Mouse (Mus musculus) midbrain, postnatal 0 days (tissue): ENCODE data around the gene Sap30l. TPM values are rescaled to one million over a fixed set of nuclear protein-coding genes. Genes with fewer than 3 reads are reported as not detected.

Experiments used
- ATAC-seq: fragments of 200-750 bp; cut with Nextera tagmentation; 2 replicates; pipeline ENCODE4 v1.8.0; 2017; ENCODE audit warnings: moderate number of reproducible peaks, mild to moderate bottlenecking, moderate TSS enrichment, moderate library complexity; ENCODE audit not compliant: low FRiP score
- DNase-seq: peaks from one replicate; pipeline ENCODE4 v3.0.0-alpha.2; 2015; ENCODE audit warnings: low spot score
- H3K27ac ChIP-seq: fragments of 300-500 bp; sonication (generic); 2 replicates; pipeline ENCODE4 v1.5.1; 2014; ENCODE audit warnings: low read depth, mild to moderate bottlenecking, low read length, mixed read lengths
- H3K27me3 ChIP-seq: fragments of 300-500 bp; sonication (generic); 2 replicates; pipeline ENCODE4 v1.6.1; 2014; ENCODE audit warnings: low read length, control low read depth, mixed read lengths; ENCODE audit not compliant: insufficient read depth
- H3K36me3 ChIP-seq: fragments of 300-500 bp; sonication (generic); 2 replicates; pipeline ENCODE4 v1.6.1; 2014; ENCODE audit warnings: low read length, control low read depth, mixed read lengths; ENCODE audit not compliant: insufficient read depth
- H3K4me1 ChIP-seq: fragments of 300-500 bp; sonication (generic); 2 replicates; pipeline ENCODE4 v1.6.1; 2014; ENCODE audit warnings: mild to moderate bottlenecking, control low read depth, antibody characterized with exemption, low read length, mixed read lengths; ENCODE audit not compliant: insufficient read depth
- H3K4me2 ChIP-seq: fragments of 300-500 bp; sonication (generic); 2 replicates; pipeline ENCODE4 v1.6.1; 2014; ENCODE audit warnings: low read depth, mild to moderate bottlenecking, low read length, mixed read lengths; ENCODE audit not compliant: poor library complexity, severe bottlenecking
- H3K4me3 ChIP-seq: fragments of 300-500 bp; sonication (generic); 2 replicates; pipeline ENCODE4 v1.5.1; 2014; ENCODE audit warnings: low read depth, mild to moderate bottlenecking, low read length, moderate library complexity
- H3K9ac ChIP-seq: fragments of 300-500 bp; sonication (generic); replicated peaks from 2 replicates; pipeline ENCODE4 v1.6.1; 2014; ENCODE audit warnings: mild to moderate bottlenecking, low read length, moderate library complexity, mixed read lengths; ENCODE audit not compliant: poor library complexity, severe bottlenecking
- H3K9me3 ChIP-seq: fragments of 300-500 bp; sonication (generic); 2 replicates; pipeline ENCODE4 v1.6.1; 2016; ENCODE audit warnings: low read length, control low read depth
- CTCF ChIP-seq: IDR thresholded peaks from 2 replicates; pipeline ENCODE4 v1.5.1; 2016; ENCODE audit warnings: antibody characterized with exemption, mild to moderate bottlenecking
- WGBS: fragments of 180-500 bp; shearing (Covaris S2); extraction: QIAGEN DNeasy Blood & Tissue Kit; methylation state at CpG from one replicate; pipeline ENCODE4 v1.1.7; 2014; 5-methylcytosine and 5-hydroxymethylcytosine counted together
- polyA plus RNA-seq: library from polyadenylated mRNA; unstranded; fragments of >200 nt; fragmentation: Nextera tagmentation; extraction: Ambion mirVana; gene quantifications from 2 replicates; pipeline ENCODE4 v1.2.1, GENCODE M21; 2015
- total RNA-seq: library from RNA; depleted of rRNA; stranded (reverse); fragments of >200 nt; gene quantifications from 2 replicates; pipeline ENCODE4 v1.2.3, GENCODE M21; 2014; rRNA removed

The Sap30l gene
- total and polyA plus RNA-seq, 2 experiments from 2014 or later = 11.6 to 35.1 TPM

- WGBS = 41% methylated on average over 4 of the region's 4 CpGs
- H3K4me3 ChIP-seq = no peak overlapping the region
Measured at GRCm38 (mm10) chr11:57857709-57858108, 56.3 kb downstream of the Sap30l start.

More at GRCm38 (mm10) chr11:57857709-57858108, 56.3 kb downstream of the Sap30l start:
- no peak overlapping the region for H3K9ac ChIP-seq
- ATAC-seq (no peak), DNase-seq (no peak)
- no peaks in the 10 kb centered on the region for H3K27me3 ChIP-seq
- no peaks in the 10 kb centered on the region for H3K36me3 ChIP-seq
- no peak overlapping the region for H3K4me2 ChIP-seq
- H3K9me3 ChIP-seq = no peaks in the 10 kb centered on the region
- no peak for TF ChIP-seq CTCF
- no peaks in the 10 kb centered on the region for H3K4me1 ChIP-seq
- H3K27ac ChIP-seq = no peak overlapping the region

Other genes with a start within 250 kb of the Sap30l start
- gene Galnt10, start 156.2 kb upstream of the Sap30l start, total RNA-seq = 21.3 and 26.0 TPM in 2 replicates
- 11.8 and 12.0 TPM in 2 replicates for gene Galnt10, start 156.2 kb upstream of the Sap30l start, polyA plus RNA-seq
- gene Hand1, start 31.2 kb downstream of the Sap30l start, total RNA-seq = not detected in 2 replicates
- gene Hand1, start 31.2 kb downstream of the Sap30l start, polyA plus RNA-seq = not detected in 2 replicates
- gene Larp1, start 207.4 kb downstream of the Sap30l start, total RNA-seq = 51.8 and 53.1 TPM in 2 replicates
- gene Larp1, start 207.4 kb downstream of the Sap30l start, polyA plus RNA-seq = 14.7 and 15.7 TPM in 2 replicates